Mouse (Mus musculus) liver, embryonic 13.5 days (tissue): ENCODE measurements at regions not wholly inside any gene's neighbourhood (a gene's known extent, or its start where the extent isn't known, plus 50 kb on each side); places are given as distances from the start of the nearest gene placed in this dataset.

Source experiments
- ATAC-seq: fragments of 200-750 bp; cut with Nextera tagmentation; 2 replicates; pipeline ENCODE4 v1.8.0; 2017; ENCODE audit warnings: low read depth, mild to moderate bottlenecking, moderate number of reproducible peaks, moderate library complexity
- DNase-seq: peaks from one replicate; pipeline ENCODE4 v3.0.0; 2022
- H3K27ac ChIP-seq: fragments of 300-500 bp; sonication (generic); 2 replicates; pipeline ENCODE4 v1.5.1; 2015; ENCODE audit warnings: moderate library complexity, mild to moderate bottlenecking, inconsistent platforms
- H3K27me3 ChIP-seq: fragments of 300-500 bp; sonication (generic); 2 replicates; pipeline ENCODE4 v1.6.1; 2015; ENCODE audit warnings: mild to moderate bottlenecking, inconsistent platforms
- H3K36me3 ChIP-seq: fragments of 300-500 bp; sonication (generic); 2 replicates; pipeline ENCODE4 v1.6.1; 2015; ENCODE audit warnings: mild to moderate bottlenecking, inconsistent platforms
- H3K4me1 ChIP-seq: fragments of 300-500 bp; sonication (generic); replicated peaks from 2 replicates; pipeline ENCODE4 v1.6.1; 2015; ENCODE audit warnings: inconsistent platforms
- H3K4me2 ChIP-seq: fragments of 300-500 bp; sonication (generic); 2 replicates; pipeline ENCODE4 v1.6.1; 2015; ENCODE audit warnings: inconsistent platforms, mild to moderate bottlenecking, moderate library complexity
- H3K4me3 ChIP-seq: fragments of 300-500 bp; sonication (generic); replicated peaks from 2 replicates; pipeline ENCODE4 v1.5.1; 2015; ENCODE audit warnings: mild to moderate bottlenecking, inconsistent platforms
- H3K9ac ChIP-seq: fragments of 300-500 bp; sonication (generic); 2 replicates; pipeline ENCODE4 v1.6.1; 2015; ENCODE audit warnings: mild to moderate bottlenecking, inconsistent platforms
- H3K9me3 ChIP-seq: fragments of 300-500 bp; sonication (generic); replicated peaks from 2 replicates; pipeline ENCODE4 v1.6.1; 2016; ENCODE audit warnings: inconsistent platforms
- WGBS: fragments of 180-500 bp; shearing (Covaris S2); methylation state at CpG from one replicate; pipeline ENCODE4 v1.1.7; 2015; ENCODE audit not compliant: insufficient replicate concordance; 5-methylcytosine and 5-hydroxymethylcytosine counted together

DNA sequence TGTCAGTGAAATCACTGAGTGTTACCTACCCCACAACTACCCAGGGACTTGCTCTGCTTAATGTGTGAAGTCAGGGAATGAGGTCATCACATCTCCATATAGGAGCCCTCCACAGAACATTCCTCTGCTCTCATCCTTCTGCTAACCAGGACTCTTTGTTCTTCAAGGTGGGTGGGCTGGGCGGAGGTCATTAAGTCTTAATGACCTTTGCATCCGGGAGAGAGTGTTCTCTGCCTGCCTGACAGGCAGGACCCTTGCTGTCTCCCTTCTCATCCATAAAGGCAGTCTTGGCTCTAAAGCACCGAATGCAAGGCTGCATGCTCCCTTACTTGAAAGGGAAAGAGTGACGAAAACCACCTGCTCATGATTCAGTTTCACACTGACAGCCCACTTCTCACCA is 1051.4 kb downstream of the Slc22a22 start:
- DNase-seq (no peak), ATAC-seq (no peak)
- WGBS = 38% methylated on average over 4 of the region's 4 CpGs
- no peaks in the 10 kb centered on the region for H3K27me3 ChIP-seq
- no peak overlapping the region for H3K9ac ChIP-seq
- H3K27ac ChIP-seq = no peak overlapping the region
- H3K4me2 ChIP-seq = no peak overlapping the region
- H3K4me3 ChIP-seq = no peak overlapping the region
- H3K4me1 ChIP-seq = no peaks in the 10 kb centered on the region
- no peaks in the 10 kb centered on the region for H3K36me3 ChIP-seq
- no peaks in the 10 kb centered on the region for H3K9me3 ChIP-seq

DNA sequence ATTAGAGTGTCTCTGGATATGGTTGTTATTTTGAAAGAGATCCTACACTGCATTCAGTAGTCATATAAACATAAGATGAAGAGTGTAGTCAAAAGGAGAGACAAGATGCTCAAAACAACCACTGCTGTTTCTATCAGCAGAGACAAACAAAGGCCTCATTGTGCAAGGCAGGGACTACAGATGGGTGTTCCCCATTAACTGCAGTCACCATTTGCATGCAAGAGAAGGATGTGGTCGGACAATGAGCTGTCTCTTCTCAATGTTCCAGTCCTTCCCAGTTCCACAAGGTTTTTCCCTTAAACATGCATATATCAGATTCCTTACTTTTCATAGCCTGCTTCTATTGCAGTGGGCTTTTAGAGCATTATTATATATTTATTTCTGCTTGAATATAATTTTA is 1056.7 kb downstream of the Slc22a22 start:
- H3K4me3 ChIP-seq = no peak overlapping the region
- no peaks in the 10 kb centered on the region for H3K27me3 ChIP-seq
- DNase-seq (no peak), ATAC-seq (no peak)
- H3K4me1 ChIP-seq = no peaks in the 10 kb centered on the region
- H3K4me2 ChIP-seq = no peak overlapping the region
- H3K27ac ChIP-seq = no peak overlapping the region
- no peaks in the 10 kb centered on the region for H3K36me3 ChIP-seq
- no peaks in the 10 kb centered on the region for H3K9me3 ChIP-seq
- no peak overlapping the region for H3K9ac ChIP-seq
- WGBS = 37% methylated on average over 1 of the region's 1 CpGs

DNA sequence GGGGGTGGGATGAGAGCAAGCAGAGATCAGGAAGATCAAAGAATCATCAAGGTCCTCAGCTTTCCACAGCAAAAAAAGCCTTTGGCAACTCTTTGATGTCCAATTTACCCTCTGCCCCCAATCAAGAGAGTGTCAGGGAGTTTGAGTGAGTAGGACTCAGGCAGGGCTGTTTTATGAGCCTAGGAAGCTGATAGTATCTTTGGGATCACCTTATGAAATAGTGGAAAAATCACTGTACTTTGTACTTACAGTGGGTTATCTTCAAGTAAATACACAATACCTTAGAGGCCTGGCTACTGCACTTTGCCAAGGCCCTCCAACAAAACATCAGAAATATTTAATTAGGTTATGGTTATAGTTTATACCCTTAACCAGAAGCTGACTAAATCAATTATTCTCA is 1085.4 kb downstream of the Slc22a22 start:
- H3K27ac ChIP-seq = no peak overlapping the region
- no peak overlapping the region for H3K4me2 ChIP-seq
- no peak for ATAC-seq
- no peaks in the 10 kb centered on the region for H3K9me3 ChIP-seq
- no peak overlapping the region for H3K4me3 ChIP-seq
- no peak for DNase-seq
- no peaks in the 10 kb centered on the region for H3K36me3 ChIP-seq
- H3K9ac ChIP-seq = no peak overlapping the region
- no peaks in the 10 kb centered on the region for H3K27me3 ChIP-seq
- H3K4me1 ChIP-seq = no peaks in the 10 kb centered on the region

DNA sequence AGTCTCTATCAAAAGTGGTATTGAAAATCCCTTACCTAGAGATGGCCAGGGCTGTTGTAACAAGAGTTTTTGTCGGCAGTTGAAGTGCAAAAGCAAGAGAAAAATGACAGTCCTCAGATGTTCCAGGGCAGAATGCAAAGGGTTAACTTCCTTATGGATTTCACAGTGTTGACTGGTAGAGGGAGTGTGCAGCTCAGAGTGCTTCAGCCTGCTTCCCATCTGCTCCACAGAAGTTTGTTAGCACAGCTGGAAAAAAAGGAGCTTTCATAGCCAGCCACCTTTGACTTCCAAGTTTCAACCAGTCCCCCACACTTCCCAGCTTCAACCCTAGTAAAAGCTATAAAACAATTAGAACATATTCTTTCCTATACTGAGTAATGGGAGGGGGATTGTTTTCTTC is 1098.9 kb downstream of the Slc22a22 start:
- Histone ChIP-seq H3K4me1 (no peaks in the 10 kb centered on the region), H3K4me3 (no peak overlapping the region), H3K27ac (no peak overlapping the region), H3K36me3 (no peaks in the 10 kb centered on the region), H3K27me3 (no peaks in the 10 kb centered on the region), H3K4me2 (no peak overlapping the region), H3K9me3 (no peaks in the 10 kb centered on the region), H3K9ac (no peak overlapping the region)
- ATAC-seq (no peak), DNase-seq (no peak)
- WGBS = 60% methylated on average over 1 of the region's 1 CpGs

DNA sequence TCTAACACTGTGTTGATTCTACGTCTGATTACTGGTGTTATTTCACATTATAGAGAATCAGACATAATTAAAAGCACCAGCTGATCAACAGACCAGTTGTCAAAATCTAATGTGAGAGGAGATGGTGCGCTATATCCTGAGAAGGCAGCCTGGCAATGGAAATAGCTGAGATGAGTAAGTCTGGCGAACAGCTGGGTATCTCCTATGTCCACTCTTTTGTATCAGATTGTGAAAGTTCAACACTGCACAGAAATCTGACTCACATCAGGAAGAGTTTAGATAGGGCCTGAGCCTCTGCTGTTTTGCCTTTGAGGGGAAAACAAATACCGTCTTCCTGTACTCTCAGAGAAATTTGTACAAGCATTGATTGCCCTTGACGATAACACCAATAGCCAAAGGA is 1126.5 kb downstream of the Slc22a22 start:
- no peak overlapping the region for H3K9ac ChIP-seq
- no peak overlapping the region for H3K27ac ChIP-seq
- H3K4me1 ChIP-seq = no peaks in the 10 kb centered on the region
- no peak overlapping the region for H3K4me3 ChIP-seq
- no peaks in the 10 kb centered on the region for H3K27me3 ChIP-seq
- 60% methylated on average over 5 of the region's 5 CpGs for WGBS
- no peaks in the 10 kb centered on the region for H3K9me3 ChIP-seq
- ATAC-seq = no peak
- H3K4me2 ChIP-seq = no peak overlapping the region
- DNase-seq = no peak
- H3K36me3 ChIP-seq = no peaks in the 10 kb centered on the region

DNA sequence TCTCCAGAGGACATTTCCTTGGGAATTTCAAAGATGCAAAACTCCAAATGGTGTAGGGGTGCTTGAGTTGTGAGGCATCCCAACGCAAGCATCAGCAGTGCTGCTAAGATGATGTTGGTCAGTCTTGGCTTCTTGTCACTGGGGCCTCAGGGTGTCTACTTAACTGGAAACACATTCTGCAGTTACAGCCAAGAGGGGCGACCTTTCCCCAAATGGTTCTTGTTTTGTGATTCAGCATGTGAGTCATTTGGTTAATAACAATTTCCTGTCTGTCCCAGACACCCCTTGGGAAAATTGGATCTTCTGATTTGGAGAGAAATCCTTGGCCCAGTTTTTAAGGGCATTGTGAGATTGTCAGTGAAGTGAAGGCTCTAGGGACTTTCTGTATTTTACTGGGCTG is 1131.3 kb downstream of the Slc22a22 start:
- no peak overlapping the region for H3K27ac ChIP-seq
- no peaks in the 10 kb centered on the region for H3K27me3 ChIP-seq
- no peak overlapping the region for H3K4me3 ChIP-seq
- no peaks in the 10 kb centered on the region for H3K36me3 ChIP-seq
- no peaks in the 10 kb centered on the region for H3K9me3 ChIP-seq
- H3K4me1 ChIP-seq = no peaks in the 10 kb centered on the region
- ATAC-seq (no peak), DNase-seq (no peak)
- 51% methylated on average over 2 of the region's 2 CpGs for WGBS
- no peak overlapping the region for H3K4me2 ChIP-seq
- H3K9ac ChIP-seq = no peak overlapping the region

DNA sequence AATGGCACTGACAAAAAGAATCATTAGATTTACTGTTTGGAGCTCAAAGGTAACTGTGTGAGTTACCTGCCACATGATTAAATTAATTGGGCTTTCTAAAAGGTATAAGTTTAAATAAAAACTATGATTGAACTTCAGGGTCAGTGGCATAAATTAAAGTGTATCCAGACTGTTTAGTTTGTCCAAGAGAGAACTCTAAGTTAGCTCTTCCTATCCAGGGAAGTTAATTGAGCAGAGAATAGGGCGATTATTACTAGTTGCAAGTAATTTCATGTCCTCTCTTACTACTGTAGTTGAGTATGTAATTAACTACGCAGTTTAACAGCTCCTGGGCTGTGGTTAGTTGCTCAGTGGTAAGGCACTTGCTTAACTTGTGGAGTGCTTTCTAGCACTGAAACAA is 1132.5 kb downstream of the Slc22a22 start:
- no peak overlapping the region for H3K9ac ChIP-seq
- no peaks in the 10 kb centered on the region for H3K4me1 ChIP-seq
- no peak overlapping the region for H3K4me2 ChIP-seq
- 62% methylated on average over 2 of the region's 2 CpGs for WGBS
- no peak overlapping the region for H3K4me3 ChIP-seq
- no peaks in the 10 kb centered on the region for H3K27me3 ChIP-seq
- no peaks in the 10 kb centered on the region for H3K36me3 ChIP-seq
- DNase-seq = no peak
- ATAC-seq = no peak
- no peak overlapping the region for H3K27ac ChIP-seq
- no peaks in the 10 kb centered on the region for H3K9me3 ChIP-seq

DNA sequence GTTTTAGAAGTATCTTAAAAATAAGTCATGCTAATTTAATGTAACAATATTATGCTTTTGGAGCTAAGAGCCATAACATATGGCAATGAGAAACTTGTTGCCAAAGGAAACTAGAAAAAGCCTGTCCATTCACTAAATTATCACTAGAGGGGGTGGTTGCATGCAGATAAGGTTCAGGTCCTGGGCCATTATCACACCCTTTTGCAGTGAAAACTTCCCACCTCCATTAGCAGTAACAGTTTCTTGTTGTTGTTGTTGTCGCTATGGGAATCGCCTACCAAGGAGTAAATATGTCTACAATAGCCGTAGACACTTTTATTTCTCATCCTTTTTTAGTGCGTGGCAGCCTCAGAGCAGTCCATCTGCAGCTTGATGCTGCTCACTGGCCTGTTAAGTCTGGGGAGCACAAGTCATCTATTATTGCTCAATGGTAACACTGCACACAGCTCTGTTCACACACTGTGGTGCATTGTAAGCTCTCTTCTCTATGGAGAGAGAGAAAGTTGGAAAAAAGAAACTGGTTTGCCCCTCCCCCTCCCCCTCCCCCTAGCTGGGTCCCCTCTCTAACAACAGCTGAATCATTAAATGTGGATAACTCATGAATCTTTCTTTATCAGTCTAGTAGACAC is 1133.0 kb downstream of the Slc22a22 start:
- no peaks in the 10 kb centered on the region for H3K9me3 ChIP-seq
- DNase-seq = no peak
- H3K4me1 ChIP-seq = no peaks in the 10 kb centered on the region
- H3K27ac ChIP-seq = no peak overlapping the region
- H3K36me3 ChIP-seq = no peaks in the 10 kb centered on the region
- no peak for ATAC-seq
- no peaks in the 10 kb centered on the region for H3K27me3 ChIP-seq
- no peak overlapping the region for H3K4me2 ChIP-seq
- 40% methylated on average over 4 of the region's 4 CpGs for WGBS
- no peak overlapping the region for H3K4me3 ChIP-seq
- no peak overlapping the region for H3K9ac ChIP-seq

DNA sequence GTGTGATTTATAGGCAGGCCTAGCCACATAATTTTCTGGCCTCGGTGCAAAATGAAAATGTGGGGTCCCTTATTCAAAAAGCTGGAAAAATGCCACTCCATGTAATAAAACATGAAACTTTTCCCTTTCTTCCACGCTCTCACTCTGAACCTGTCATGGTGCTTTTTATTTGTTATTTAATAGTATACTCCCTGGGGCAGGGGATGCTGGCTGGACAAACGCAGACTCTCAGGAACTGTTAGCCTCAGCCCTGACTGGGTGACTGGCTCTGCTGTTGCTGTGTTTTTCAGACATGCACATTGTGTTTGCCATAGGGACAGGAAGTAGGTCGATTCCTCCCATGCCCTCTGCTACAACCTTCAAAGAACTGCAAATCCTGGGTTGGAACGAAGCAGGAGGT is 1139.5 kb downstream of the Slc22a22 start:
- no peak for DNase-seq
- ATAC-seq = no peak
- whole genome bisulfite sequencing = 42% methylated on average over 5 of the region's 5 CpGs

DNA sequence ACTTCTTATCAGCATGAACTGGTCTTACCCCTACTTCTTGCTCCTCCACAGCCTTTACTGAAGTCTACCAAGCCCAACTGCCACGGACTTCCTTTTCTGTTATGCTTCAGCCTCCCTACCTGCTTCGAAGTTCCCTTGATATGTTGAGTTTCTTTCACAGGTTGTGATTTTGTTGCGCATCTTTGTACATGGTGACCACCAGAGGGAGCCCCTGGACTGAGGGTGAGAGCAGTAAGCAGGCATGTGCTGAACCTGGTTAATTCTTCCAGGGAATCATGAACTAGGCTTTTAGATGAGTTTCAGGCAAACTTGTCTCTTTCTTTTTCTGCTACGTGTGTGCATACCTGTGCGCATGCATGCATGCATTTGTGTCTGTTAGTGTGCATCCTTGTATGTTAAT is 1141.0 kb downstream of the Slc22a22 start:
- H3K9me3 ChIP-seq = no peaks in the 10 kb centered on the region
- WGBS = 29% methylated on average over 5 of the region's 5 CpGs
- no peak overlapping the region for H3K27ac ChIP-seq
- no peaks in the 10 kb centered on the region for H3K4me1 ChIP-seq
- no peaks in the 10 kb centered on the region for H3K36me3 ChIP-seq
- no peaks in the 10 kb centered on the region for H3K27me3 ChIP-seq
- no peak overlapping the region for H3K4me2 ChIP-seq
- DNase-seq (no peak), ATAC-seq (no peak)
- H3K4me3 ChIP-seq = no peak overlapping the region
- no peak overlapping the region for H3K9ac ChIP-seq

More for the DNA sequence above, 1139.5 kb downstream of the Slc22a22 start:
- no peak overlapping the region for H3K4me2 ChIP-seq
- H3K4me3 ChIP-seq = no peak overlapping the region
- H3K4me1 ChIP-seq = no peaks in the 10 kb centered on the region
- no peaks in the 10 kb centered on the region for H3K27me3 ChIP-seq
- no peaks in the 10 kb centered on the region for H3K36me3 ChIP-seq
- no peak overlapping the region for H3K27ac ChIP-seq
- H3K9me3 ChIP-seq = no peaks in the 10 kb centered on the region
- H3K9ac ChIP-seq = no peak overlapping the region

DNA sequence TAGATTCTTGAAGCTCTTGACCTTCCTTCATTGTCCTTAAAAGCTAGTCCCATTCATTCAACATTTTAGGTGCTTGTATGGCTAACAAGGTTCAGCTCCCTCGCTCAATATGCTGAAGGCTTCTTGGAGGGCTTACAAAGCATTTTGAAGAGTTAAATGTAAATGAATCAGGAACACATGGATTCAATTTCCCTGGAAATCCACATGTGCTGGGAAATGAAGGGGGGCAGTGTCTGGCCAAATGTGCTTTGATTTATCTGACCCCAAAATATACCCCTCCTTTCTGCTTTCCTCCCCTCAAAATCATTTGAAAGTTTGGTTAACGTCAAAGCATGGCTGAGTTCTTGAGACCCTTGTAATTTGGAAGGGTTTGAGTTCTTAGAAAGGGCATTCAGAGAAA is 1142.4 kb downstream of the Slc22a22 start:
- H3K27ac ChIP-seq = no peak overlapping the region
- no peaks in the 10 kb centered on the region for H3K9me3 ChIP-seq
- ATAC-seq (no peak), DNase-seq (no peak)
- H3K4me3 ChIP-seq = no peak overlapping the region
- H3K27me3 ChIP-seq = no peaks in the 10 kb centered on the region
- WGBS = 53% methylated on average over 2 of the region's 2 CpGs
- no peak overlapping the region for H3K4me2 ChIP-seq
- H3K9ac ChIP-seq = no peak overlapping the region
- H3K36me3 ChIP-seq = no peaks in the 10 kb centered on the region
- H3K4me1 ChIP-seq = no peaks in the 10 kb centered on the region

DNA sequence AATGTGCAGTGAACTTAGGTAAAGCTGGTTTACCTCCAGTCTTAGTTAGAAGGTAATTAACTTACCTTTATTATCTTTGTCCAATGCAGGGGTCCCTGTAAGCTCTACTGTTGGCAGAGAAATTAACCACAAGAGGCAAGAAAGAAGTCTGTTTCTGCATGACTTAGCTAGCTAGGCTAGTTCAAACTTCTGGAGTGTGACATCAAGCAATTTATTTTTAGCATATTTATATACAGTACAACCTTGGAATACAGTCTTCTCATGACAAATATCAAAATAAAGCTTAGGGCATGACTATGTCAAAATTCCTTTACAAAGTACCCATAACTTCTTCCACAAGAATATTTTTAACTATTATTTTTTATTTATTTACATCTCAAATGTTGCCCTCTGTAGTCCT is 1156.9 kb downstream of the Slc22a22 start:
- no peak for DNase-seq
- no peak overlapping the region for H3K4me2 ChIP-seq
- H3K4me1 ChIP-seq = no peaks in the 10 kb centered on the region
- H3K4me3 ChIP-seq = no peak overlapping the region
- no peak overlapping the region for H3K9ac ChIP-seq
- ATAC-seq = no peak
- H3K27me3 ChIP-seq = no peaks in the 10 kb centered on the region
- no peaks in the 10 kb centered on the region for H3K9me3 ChIP-seq
- H3K36me3 ChIP-seq = no peaks in the 10 kb centered on the region
- H3K27ac ChIP-seq = no peak overlapping the region
